Mouse (Mus musculus) neutrophil, adult 65 days (primary cell): ENCODE measurements around the gene Ly6g5c. TPM values are rescaled to one million over a fixed set of nuclear protein-coding genes. Genes with fewer than 3 reads are reported as not detected.

Experiments
- total RNA-seq: library from RNA; stranded (reverse); gene quantifications from 2 replicates; pipeline ENCODE4 v1.2.4, GENCODE M21; 2023

Ly6g5c gene
- not detected in 2 replicates for total RNA-seq

DNA sequence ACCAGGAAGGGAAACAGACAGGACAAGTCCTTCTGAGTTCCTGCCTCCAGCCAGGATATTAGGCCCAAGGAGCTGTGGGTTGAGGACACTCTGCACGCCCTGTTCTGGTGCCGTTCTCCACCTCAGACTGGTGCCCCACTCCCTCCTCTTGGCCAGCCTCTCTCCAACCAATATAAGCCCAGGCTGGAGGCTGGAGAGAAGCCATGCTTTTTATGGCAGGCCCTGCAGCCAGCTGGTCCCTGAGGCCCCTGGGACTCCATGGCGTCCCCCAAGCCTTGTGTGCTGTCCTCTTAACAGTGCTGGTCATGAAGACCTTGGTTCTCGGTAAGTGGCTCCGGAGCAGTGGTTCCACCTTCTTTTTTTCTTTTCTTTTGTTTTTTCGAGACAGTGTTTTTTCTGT lies at the start of gene Ly6g5c:
Gene Ly6g5c, plus strand, starts transcription at position 183 of the 400 bp plus-strand sequence.

GRCm38 (mm10) chr17:35058911-35059892 lies 48.9 kb upstream of the Ly6g5c start, which contains the start of gene Ddah2:
Ddah2 (plus strand) TSS chr17:35059035.

GRCm38 (mm10) chr17:35064951-35065947 lies 42.8 kb upstream of the Ly6g5c start, which contains the start of gene Ly6g6c:
Ly6g6c (plus strand) TSS chr17:35065388.

DNA sequence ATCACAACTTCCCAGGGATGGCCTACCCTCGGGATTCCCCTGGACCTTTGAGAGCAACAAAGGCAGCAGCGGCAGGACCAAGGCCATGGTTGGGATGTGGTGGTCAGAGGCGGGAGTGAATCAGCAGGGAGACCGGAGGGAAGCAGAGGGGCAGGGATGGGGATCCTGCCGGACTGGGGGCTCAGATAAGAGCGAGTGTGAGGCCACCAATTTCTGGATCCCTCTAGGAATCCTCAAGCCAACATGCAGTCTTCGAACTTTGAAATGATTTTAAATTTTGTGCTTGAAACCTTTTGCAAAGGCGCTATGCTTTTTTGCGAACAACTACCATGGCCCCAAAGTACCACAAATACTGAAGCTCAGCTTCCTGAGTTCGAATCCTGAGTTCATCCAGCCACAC lies 42.0 kb upstream of the Ly6g5c start, which contains the start of gene Mpig6b:
Gene Mpig6b, minus strand, starts transcription at position 101 of the 400 bp plus-strand sequence.

DNA sequence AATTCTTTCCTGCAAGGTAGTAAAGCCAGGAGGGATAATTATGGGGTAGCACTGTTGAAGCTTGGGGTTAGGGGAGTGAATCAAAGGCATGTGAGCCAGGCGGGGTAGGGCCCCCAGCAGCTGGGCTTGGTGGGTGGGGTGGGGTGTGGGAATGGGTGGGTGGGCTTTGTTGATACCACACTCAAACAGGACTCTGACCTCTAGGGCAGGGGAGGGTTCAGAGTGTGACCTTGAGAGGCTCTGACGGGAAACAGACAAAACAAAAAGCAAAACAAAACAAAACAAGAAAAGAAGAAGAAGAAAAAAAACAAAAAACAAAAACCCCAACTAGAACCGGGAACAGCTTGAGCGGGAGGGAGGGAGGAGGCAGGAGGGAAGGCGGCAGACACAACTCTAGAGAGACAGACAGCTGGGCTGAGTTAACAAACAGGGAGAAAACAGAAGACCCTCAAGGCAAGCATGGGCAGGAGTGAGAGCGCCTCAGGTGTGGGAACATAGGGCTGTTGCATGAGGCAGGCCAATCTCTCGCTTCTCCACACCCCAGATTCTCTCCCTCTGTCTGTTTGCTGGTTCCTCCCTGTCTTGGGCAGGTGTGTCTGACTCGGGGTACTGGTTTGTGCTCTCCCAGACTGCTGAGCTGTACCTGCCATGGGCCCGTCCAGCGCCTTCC lies 31.4 kb upstream of the Ly6g5c start, which contains the start of gene Ly6g6e:
Gene Ly6g6e, plus strand, starts transcription at position 396 of the 670 bp plus-strand sequence.

DNA sequence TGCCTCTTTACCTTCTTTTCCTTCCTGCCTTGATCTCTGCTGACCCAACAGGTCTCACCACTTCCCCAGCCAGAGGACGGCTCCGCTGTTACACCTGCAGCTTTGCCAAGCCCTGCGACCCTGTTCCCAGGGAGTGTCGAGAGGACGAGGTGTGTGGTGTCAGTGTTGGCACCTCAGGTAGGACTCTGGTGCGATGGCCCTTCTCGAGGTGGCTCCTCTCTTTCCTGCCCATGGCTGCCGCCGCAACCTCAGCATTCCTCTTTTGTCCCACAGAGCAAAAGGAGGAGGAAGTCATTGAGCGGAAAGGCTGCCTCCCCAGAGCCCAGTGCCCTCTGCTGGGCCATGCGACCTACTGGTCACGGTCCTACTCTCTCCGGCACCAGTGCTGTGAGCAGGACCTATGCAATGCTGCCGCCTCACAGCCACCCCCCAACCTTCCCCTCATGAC lies 30.3 kb upstream of the Ly6g5c start, which contains the start of gene Ly6g6d:
Gene Ly6g6d, minus strand, starts transcription at position 280 of the 448 bp plus-strand sequence.

DNA sequence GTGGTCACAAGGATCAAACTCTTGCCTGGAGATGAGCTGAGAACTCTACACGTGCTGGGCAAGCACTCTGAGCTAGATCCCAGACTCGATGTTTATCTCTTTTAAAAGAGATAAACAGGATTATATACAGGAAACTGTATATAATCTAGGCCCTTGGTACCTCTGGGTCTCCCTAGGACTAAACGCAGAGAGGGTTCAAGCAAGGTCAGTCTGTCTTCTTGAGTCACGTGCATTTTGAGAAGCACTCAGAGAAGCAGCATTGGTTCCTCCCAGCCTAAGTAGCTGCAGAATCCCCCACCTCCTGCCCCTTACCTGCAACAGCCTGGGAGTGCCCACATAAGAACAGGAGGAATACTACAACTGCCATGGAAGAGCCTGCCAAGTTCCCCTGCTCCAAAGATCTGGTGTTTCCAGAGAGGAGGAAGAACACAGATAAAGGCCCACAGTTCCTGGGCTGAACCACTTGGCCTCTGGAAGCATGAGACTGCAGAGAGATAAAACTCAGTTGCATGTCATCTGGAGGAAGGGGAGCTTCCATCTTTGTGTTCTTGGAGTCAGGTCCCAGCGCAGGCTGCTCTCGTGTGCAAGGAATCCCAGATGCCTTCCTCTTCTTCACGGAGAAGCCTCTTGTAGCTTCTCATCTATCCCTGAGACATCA lies 22.7 kb upstream of the Ly6g5c start, which contains the start of gene Ly6g6f:
Gene Ly6g6f, minus strand, starts transcription at position 403 of the 658 bp plus-strand sequence.

GRCm38 (mm10) chr17:35088825-35089644 lies 19.0 kb upstream of the Ly6g5c start, which contains the start of gene Abhd16a:
Abhd16a (plus strand) TSS chr17:35089263.

DNA sequence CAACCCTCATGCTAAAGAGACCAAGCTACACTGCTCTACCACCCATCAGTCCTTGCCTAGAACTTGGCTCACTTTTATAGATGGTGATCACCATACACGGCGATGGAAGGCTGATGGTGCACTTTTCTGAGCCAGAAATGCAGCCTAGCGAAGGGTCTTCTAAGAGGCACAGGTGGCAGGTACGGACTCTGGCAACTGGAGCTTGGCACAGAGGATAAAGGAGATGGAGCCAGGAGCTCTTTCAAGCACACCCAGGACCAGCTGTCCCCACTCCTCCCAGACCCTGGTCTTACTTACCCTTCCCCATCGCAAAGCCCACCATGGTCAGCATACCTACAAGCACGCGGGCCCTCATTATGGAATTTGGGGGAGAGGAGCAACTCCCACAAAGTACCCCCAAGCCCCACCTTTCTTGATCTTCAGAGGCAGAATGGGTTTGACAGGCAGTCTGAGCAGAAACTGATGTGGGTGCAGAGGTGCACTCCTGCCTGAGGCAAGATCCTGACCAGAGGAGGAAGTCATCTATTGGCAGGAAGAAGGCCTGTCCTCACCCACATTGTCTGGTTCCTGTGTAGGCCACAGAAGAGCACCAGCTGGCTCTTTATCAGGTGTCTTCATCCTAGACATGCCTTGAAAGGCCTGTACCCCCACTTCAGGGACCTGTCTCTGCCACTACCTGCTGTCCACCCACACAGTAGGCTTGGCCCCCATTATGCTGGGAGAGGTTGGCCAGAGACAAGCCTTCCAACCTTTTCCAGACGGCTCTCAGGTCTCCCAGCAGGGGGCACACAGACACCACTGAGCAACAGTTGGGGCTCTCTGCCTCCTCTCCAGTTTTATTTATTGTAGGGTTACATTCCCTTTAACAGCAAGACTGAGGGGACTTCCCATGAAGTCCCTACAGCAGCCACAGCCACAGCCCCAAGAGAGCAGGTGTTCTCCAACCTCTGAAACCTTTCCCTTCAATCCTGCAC lies 7.3 kb downstream of the Ly6g5c start, which contains the start of gene Ly6g5b:
Gene Ly6g5b, minus strand, starts transcription at position 383 of the 974 bp plus-strand sequence.

GRCm38 (mm10) chr17:35121143-35121799 lies 13.2 kb downstream of the Ly6g5c start, which contains the start of gene Gpank1:
Gpank1 (plus strand) TSS chr17:35121455.

DNA sequence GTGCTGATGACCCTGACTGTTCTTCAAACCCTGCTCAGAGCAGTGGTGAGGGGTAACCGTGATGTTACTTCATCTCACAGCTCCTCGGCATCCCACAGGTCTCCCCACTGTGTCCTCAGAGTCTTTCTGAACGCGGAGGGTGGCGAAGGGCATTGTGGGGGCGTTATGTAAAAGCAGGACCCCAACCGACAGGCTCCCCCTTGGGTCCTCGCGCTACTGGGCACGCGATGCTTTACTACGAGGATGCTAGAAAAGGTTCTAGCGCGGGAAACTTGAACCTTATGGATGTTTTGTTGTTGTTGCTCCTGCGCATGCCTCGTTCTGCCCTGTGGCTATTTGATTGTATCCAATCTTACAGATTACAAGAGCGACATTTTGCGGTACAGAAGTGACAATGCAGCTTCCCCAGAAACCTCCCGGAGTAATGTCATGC lies 13.8 kb downstream of the Ly6g5c start, which contains the start of gene Csnk2b:
Gene Csnk2b, minus strand, starts transcription at position 183 of the 433 bp plus-strand sequence.

DNA sequence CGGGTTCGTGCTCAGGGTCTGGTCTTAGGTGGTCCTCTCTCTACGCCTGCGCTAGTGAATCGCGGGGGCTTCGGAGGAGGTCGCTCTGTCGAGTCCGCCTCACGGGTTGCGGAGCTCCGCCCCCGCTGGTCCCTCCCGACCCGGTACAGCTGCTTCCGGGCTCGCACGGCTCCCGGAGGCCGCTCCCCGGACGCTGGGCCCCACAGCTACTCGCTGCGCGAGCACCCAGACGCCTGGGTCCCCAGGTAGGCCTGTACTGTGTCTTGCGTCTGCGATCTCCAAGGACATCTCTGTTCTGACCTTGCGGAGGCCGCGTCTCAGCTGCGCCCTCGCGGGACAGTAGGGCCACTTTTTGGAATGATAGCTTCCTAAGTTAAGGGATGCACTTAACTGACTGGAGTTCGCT lies 18.1 kb downstream of the Ly6g5c start, which contains the start of gene D17H6S53E:
Gene D17H6S53E, plus strand, starts transcription at position 168 of the 406 bp plus-strand sequence.

DNA sequence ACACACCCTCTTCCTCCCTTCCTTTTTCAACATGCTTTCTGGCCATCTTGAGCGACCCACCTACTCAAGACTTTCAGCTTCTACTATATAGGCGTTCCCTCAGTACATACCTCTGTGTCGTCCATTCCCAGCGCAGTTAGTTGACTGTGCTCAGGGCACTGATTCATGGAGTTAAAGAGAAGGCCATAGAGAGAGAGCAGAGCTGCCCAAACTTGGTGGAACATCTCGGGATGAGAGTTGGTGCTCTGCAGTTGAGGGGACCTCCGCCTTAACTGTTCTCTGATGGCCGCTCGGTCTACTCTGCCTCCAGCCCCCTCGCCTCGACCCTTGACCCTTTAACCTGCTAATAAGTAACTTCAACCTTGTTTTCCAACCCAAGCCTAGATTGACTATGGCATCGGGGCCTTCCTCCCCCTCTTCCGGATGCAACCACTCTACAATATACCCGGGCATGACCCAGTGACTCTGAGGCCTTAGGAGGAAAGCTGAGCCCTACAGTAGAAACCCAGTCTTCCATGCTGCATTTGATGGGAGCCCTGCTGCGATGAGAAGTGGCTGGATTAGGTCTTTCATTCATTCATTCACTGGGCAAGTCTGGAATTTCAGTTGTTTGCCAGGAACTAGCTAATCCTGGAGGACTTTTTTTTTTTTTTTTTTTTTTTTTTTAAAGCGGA lies 23.6 kb downstream of the Ly6g5c start, which contains the start of gene Apom:
Gene Apom, minus strand, starts transcription at position 551 of the 674 bp plus-strand sequence.

GRCm38 (mm10) chr17:35134801-35135590 lies 26.9 kb downstream of the Ly6g5c start, which contains the start of gene Bag6:
Bag6 (plus strand) TSS chr17:35135178.

